Mouse (Mus musculus): ENCODE measurements around the gene Llph.
"Not testable (repeated sequence)": the region's sequence is repeated elsewhere in the genome, so short reads cannot be mapped to it uniquely, and the experiment has no call there.

The Llph gene

DNA sequence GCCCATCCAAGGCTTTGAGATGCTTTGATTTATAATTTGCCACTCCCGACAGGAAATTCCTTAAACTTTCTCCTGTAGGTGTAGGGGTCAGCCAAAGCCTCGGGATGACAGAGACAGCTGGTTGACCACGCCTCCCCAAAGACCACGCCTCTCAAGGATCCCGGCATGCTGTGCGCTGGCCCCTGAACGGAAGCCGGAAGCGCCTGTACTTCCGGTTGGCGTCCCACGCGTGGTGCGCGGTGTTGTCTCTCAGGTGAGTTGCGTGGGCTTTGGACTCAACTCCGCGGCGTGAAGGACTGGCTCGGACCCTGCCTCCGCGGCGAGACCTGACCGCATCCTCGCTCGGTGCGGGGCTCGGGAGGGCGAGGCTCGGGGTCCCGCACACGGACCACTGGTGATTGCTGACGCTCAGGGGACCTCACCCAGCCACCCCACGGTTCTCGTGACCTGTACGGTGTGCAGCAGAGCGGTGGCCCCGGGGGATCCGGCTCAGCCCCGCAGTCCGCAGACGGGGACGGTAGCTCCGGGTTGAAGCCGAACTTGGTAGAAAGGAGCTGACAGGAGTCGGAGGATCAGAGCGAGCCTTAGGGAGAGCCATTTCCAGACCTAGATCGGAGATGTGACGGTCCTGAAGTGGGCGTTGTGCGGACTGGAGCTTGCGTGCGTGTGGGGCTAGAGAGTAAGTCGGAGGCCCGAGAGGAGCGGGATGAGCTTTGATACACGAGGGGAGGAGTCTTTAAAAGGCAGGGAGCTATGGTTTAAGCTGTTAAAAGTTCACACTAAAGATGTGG lies at the start of gene Llph:
Gene Llph (plus strand): TSS at position 200 of the 791 bp plus-strand sequence.
- CTCF ChIA-PET = interaction anchor here (0.7 to 1.7 kb wide), 2 partner anchors 25 to 55 kb away, joined by 3 to 4 read pairs; partner anchors contain the start of gene Irak3

DNA sequence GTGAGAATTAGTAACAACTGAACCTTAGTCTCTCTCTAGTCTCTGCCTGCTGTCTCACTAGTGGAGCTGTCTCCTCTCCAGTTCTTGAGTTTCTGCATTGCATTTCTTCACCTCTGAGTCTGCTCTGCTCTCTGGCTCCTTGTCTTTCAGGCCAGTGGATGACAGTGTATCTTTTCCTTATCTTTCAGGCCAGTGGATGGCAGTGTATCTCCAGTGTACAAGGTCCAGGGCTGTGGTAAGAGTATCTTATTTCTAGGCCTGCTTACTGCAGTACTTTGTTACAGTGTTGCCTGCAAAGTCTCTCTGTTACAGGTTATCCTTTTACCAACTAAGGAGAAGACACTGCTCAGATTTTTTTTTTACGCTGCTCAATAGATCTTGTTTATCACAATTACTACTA lies 44.0 kb upstream of the Llph start:
- CTCF ChIA-PET = interaction anchor here (1.1 kb wide), 2 partner anchors 12 to 19 kb away, joined by 3 to 6 read pairs; partner anchors contain the start of genes Irak3 and Tmbim4

GRCm38 (mm10) chr10:120183342-120183741 lies 43.5 kb upstream of the Llph start:
- CTCF ChIA-PET = interaction anchor here (0.6 to 1.1 kb wide), 3 partner anchors 12 to 30 kb away, joined by 3 to 4 read pairs (median 4); partner anchors contain the start of gene Irak3

DNA sequence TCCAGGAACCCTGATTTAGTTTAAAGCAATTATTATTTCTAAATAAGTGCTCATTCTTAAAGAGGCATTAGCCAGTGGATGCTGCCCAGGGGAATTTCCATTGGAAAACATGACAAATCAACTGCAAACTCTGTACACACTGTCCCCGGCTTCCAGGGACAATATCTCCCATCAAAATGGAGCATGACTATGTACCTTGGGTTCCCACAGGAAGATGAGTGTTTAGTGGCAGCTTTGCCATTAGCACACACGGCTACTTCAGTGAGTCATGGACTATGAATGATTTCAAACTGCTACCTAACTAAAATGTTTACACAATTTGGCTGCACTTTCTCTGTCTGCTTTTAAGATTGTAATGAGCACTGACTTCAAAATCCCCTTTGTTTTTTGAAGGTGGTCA lies 38.4 kb upstream of the Llph start:
- CTCF ChIA-PET = no interaction called here

DNA sequence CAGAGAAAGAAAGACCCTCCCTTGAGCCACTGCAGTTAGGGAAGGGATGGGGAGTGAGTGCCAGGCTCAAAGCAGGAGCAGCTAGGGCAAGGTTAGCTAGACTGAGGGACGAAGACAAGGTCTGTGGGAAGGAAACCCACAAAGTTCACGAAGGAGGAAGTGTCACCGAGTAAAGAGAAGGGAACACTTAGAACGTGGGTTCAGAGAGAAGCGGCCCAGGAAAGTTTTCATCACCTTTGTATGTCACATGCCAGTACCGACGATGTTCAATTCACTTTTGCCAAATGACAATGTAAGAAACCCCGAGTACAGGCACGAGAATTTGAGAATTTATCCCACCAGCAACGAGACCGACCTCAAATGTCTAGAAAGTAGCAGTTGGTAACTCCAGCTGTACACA lies 37.6 kb upstream of the Llph start:
- CTCF ChIA-PET = interaction anchor here (0.6 to 0.7 kb wide), 2 partner anchors 14 to 102 kb away, joined by 3 to 6 read pairs; no protein-coding TSS in a partner anchor

GRCm38 (mm10) chr10:120189782-120190181 lies 37.1 kb upstream of the Llph start:
- CTCF ChIA-PET = interaction anchor here (0.6 to 0.7 kb wide), 2 partner anchors 14 to 103 kb away, joined by 3 to 6 read pairs; no protein-coding TSS in a partner anchor

- CTCF ChIA-PET = no interaction called here
Observed at GRCm38 (mm10) chr10:120191165-120191564, 35.7 kb upstream of the Llph start.

- CTCF ChIA-PET = no interaction called here
Observed at GRCm38 (mm10) chr10:120192278-120192677, 34.6 kb upstream of the Llph start.

GRCm38 (mm10) chr10:120193255-120193654 lies 33.6 kb upstream of the Llph start:
- CTCF ChIA-PET = no interaction called here

- CTCF ChIA-PET = no interaction called here
Observed at GRCm38 (mm10) chr10:120197061-120197835, 29.6 kb upstream of the Llph start.

GRCm38 (mm10) chr10:120201131-120201921 lies 25.5 kb upstream of the Llph start, which contains the start of gene Tmbim4:
Gene Tmbim4 (plus strand): TSS chr10:120201590.
- CTCF ChIA-PET = interaction anchor here (1.4 to 2.4 kb wide), 2 partner anchors 19 to 23 kb away, joined by 4 to 6 read pairs; no protein-coding TSS in a partner anchor

DNA sequence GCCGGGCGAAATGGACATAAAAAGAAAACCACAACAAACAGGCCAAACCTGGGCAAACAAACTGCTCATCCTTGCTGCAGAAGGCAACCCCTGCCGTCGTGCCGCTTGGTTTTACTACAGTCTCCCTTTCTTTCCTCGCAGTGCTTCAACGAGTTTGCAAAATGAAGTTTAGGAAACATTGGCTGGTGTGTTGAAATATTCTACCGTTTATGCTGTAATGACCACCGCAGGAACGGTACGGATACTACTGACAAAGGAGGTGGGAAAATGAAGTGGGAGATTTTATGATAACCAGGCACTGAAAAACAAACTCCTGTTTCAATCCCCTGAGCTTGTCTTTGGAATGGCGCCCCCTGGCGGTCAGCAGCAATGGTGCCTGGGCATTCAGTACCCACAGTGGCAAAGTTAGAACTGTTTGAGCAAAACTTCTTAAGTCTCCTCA lies 24.9 kb upstream of the Llph start, which contains the start of gene Irak3:
Gene Irak3 (minus strand): TSS at position 170 of the 442 bp plus-strand sequence.
- CTCF ChIA-PET = interaction anchor here (0.8 to 2.4 kb wide), 4 partner anchors 18 to 25 kb away, joined by 4 to 6 read pairs (median 4); partner anchors contain the start of gene Llph

DNA sequence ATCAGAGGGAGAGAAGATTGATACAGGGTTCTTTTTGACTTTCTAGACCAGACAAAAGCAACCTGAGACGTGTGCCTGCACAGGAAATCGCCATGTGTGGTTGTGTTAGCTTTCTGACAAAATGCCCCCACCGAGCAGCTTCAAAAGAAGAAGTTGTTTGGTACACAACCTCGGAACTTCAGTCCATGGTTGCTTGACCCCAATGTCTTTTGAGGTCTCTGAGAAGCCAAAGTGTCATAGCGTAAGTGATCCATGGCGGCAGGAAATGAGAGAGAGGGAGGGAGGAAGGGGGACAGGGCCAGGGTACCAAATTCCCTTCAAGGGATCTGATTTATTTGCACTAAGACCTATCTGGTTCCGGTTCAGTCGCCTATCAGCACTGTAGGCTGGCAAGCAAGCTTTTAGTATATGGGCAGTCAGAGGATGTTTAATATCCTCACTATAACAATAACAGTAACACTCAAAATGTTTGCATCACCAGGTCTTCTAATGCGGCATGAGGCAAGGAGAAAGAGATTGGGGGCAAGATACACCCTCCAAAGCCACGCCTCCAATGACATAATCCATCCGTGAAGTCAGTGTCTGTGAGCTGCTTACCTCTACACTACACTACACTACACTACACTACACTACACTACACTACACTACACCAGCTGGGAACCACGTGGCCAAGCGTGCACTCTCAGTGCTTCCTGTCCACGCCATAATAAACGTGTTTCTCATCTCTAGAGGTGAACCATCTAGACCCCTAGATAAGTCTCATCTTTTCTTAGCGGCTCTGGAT lies 24.2 kb upstream of the Llph start:
- CTCF ChIA-PET = interaction anchor here (0.8 to 2.4 kb wide), 4 partner anchors 19 to 25 kb away, joined by 4 to 6 read pairs (median 4); partner anchors contain the start of gene Llph

DNA sequence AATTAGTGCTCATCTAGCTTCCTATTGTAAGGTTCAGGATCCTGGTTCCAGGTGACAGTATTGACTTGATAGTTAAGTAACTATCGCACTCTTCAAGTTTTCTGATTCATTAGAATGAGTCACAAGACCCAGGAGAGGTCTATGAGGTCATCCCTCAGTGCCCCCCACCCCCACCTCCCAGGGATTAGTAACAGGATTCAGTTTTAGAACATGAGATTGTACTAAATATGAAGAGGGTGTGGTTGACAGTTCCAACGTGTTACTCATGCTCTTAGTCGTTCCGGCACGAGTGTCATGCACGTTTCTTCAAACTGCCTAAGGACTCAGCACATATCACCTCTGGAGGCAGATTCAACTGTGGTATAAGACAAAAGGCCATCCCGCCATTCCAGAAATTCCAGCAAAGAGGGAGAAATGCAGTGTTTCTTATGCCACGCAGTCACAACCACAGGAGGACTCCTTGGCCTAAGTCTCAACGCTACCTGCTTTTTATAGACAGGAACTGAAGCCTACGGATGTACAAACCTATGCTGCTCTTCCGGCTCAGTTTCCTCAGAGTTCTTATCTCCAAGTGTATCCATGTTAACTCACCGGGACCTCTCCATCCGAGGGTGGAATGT lies 22.2 kb upstream of the Llph start:
- CTCF ChIA-PET = interaction anchor here (0.6 kb wide), 1 partner anchor 11 kb away, joined by 6 read pairs; no protein-coding TSS in a partner anchor

DNA sequence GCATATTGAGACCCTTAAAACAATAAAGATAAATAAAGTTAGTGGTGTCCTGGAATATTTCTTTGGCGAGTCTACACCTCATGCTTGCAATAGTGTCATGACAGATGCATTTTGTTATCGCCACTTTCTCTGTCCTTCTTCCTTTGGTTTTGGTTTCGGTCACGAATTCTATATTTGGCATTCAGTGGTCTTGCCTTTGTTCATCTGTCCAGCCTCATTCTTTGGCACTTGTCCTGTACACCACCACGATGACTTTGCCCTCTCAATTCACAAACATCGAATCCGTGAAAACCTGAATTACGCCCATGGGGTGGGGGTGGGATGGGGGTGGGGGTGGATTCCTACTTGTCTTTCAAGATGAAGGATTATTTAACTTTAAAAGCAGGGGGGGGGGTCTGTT lies 18.9 kb upstream of the Llph start:
- CTCF ChIA-PET = no interaction called here

GRCm38 (mm10) chr10:120208575-120209538 lies 18.0 kb upstream of the Llph start:
- CTCF ChIA-PET = interaction anchor here (0.6 kb wide), 1 partner anchor 681 kb away, joined by 3 read pairs; no protein-coding TSS in a partner anchor

DNA sequence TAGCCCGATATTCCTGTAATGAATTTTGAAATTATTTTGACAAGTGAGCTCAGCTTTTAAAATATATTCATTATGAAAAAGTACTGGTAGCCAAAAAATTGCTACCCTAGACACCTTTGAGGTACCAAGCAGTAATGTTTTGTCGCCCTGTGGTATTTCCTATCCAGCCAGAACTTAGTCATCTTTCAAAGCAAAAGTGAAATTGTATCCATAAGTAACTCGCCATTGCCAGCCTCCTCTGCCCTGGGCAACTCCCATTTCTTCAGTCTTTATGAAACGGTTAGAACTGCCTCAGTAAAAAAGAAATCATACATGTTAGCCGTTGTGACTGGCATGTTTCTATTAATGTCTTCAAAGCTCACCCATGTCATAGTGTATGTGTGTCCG lies 17.3 kb upstream of the Llph start:
- CTCF ChIA-PET = no interaction called here

DNA sequence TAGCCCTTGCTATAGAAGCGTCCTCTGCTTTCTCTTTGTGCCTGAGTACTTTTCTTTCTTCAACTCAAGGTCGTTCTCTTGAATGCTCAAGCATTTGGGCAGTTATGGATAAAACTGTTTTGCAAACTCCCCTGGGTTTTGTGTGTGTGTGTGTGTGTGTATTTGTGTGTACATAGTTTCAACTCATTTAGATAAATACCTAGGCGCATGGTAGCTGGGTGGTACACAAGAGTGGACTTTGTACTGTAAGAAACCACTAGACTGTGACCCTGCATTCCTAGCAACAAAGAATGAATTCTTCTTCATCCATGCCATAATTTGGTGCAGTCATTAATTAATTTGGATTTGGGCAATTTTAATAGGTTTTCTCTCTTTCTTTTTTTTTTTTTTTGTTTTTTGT lies 16.8 kb upstream of the Llph start:
- CTCF ChIA-PET = no interaction called here

- CTCF ChIA-PET = not testable (repeated sequence)
Observed at GRCm38 (mm10) chr10:120217099-120217498, 9.8 kb upstream of the Llph start.
